Mouse (Mus musculus) 3134 (cell line): Measurements from ENCODE around the gene Nhp2.
"Not testable (repeated sequence)": the region's sequence is repeated elsewhere in the genome, so short reads cannot be mapped to it uniquely, and the experiment has no call there.

Experiments
- DNase-seq: peaks from one replicate; pipeline ENCODE4 v3.0.0-alpha.2; 2011; ENCODE audit warnings: low spot score; ENCODE audit not compliant: insufficient read length; ENCODE audit errors: extremely low read depth

Gene Nhp2

DNA sequence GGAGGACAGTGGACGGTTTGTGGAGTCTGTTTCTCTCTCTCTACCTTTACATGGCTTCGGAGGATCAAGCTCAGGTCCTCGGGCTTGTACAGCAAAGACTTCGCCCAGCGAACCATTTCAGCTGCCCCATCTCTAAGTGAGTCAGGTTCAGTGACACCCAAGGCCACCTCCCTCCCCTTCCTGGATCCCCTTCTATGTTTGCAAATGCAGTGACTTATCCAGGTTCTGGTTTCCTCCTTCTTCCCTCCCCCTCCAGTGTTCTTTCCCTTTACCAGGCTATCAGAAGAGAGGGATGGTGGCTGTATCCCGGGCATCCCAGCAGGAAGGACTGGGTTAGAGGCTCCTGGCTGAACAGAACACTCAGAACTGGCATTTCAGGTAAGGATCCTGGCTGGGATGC is 34.2 kb downstream of the Nhp2 start:
- no peak for DNase-seq

DNA sequence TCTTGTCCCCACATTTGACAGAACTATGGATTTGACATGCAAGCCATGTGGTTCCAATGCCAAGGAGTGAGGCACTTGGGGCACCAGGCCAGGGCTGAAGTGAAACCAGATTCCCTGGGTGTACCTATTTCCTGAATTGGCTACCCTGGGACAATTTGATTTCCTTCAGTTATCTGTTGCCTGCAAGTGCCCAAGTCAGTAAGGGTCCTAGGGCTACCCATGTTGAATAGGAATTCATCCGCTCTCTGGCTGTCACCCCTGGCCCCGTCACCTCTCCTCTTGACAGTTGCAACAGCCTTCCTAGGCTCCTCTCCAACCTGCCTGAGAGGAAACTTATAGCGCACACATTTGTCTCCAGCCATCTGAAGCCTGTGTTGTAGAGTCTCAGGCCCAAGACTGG is 35.4 kb downstream of the Nhp2 start:
- no peak for DNase-seq

DNA sequence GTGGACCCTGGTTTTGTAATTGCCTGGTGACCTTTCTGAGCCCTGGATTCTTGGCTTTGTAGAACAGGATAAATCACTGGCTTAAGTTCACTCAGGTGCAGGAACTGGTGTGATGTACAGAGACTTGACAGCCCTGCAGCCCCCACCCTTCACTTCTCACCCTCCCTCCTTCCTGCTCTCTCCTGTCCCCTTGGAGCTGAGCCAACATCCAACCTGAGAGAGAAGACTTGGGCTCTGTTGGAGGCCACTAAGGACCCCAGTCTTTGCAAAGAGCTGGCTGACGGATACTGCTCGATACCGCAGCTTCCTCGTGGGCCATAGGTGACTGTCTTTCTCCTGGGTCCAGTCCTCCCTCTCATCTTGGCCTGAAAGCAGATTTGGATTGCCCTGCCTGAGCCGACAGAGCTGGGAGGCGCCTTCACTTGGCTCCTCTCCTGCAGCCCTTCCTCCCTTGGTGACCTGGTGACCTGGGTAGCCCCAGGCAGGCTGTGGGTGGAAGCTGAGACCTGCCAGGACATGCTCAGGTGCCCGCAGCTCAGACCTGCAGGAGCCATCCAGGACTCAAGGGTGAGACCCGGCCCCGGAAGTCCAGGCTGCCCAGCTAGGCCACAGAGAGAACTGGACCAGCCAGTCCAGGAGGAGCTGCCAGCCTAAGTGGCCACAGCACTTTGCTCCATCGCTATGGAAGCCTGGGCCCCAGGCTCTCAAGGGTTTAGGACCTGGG is 37.4 kb downstream of the Nhp2 start:
- no peak for DNase-seq

DNA sequence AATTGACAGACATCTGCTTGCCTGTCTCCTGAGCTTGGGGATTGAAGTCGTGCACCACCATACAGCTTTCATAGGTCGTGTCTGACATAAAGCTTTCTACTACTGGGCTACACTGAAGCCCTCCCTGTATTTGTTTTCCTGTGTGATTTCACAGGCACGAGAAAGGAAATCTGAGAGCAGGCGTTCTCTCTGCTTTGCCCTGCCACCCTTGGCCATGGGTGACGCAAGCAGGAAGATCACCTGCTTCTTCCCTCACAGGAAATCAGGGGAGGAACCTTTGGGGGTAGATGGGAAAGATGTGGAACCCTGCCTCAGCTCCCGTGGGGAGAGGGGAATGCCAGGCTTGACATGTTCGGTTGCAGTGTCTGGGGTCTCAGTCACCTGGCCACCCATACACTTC is 38.8 kb downstream of the Nhp2 start:
- DNase-seq, result no peak

DNA sequence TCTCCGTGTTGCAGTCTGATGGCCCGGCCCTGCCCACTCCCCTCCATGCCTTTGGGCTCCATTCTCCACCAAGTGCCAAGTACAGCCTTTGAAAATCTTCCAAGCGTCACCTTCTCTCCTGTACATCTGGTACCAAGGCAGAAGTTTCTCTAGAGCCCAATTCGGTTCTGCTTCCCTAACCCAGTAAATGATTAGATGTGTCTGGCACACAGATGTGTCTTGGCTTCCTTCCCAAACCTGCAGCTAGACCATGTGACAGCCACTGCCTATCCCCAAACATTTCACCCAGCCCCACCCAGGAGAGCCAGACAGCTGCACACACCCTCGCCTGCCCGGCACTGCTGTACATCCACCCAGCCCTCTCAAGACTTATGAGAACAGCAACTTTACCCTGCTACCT is 39.2 kb downstream of the Nhp2 start:
- no peak for DNase-seq

DNA sequence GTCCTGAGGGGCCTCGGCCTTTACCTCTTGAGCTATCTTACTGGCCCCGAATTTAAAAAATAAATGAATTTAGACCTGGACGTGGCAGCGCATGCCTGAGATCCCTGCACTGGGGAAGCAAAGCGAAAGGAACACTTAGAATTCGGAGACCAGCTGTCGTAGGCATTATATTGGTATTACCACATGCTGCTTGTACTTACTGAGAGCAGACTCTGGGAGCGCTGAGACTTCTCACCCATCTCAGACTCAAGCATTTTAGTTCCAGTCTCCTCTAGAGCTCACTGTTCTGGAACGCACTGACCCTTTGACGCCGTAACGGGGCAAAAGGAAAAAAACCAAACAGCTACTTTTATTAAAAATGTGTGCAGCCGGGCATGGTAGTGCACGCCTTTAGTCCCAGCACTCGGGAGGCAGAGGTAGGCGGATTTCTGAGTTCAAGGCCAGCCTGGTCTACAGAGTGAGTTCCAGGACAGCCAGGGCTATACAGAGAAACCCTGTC is 42.4 kb downstream of the Nhp2 start:
- no peak for DNase-seq

DNA sequence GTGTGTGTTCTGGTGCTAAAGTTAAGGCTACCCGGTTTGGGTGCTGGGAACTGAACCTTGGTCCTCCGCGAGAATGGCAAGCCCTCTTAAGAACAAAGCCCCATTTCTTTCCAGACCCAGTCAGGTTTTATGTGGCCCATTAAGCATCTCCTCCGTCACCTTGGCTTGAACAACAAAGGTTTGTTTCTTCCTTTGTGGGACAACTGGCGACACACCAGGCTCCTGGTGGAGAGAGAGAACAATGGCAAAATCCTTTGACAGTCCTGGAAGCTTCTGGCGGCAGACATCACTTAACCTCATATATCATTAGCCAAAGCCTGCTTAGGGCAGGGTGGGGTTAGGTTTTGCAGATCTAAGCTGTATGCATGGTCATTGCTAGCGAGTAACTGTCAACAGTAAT is 43.1 kb downstream of the Nhp2 start:
- no peak for DNase-seq

DNA sequence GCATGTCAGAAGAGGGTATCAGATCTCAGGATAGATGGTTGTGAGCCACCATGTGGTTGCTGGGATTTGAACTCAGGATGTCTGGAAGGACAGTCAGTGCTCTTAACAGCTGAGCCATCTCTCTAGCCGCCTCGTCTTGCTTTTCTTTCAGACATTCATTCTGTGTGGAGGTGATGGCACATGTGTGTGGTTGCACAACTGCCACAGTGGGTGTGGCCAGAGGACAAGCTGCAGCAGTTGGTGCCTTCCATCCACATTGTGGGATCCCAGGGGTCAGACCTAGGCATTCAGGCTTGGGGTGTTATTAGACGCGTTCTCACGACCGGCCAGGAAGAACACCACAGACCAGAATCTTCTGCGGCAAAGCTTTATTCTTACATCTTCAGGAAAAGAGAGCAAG is 45.2 kb downstream of the Nhp2 start:
- not testable (repeated sequence) for DNase-seq

DNA sequence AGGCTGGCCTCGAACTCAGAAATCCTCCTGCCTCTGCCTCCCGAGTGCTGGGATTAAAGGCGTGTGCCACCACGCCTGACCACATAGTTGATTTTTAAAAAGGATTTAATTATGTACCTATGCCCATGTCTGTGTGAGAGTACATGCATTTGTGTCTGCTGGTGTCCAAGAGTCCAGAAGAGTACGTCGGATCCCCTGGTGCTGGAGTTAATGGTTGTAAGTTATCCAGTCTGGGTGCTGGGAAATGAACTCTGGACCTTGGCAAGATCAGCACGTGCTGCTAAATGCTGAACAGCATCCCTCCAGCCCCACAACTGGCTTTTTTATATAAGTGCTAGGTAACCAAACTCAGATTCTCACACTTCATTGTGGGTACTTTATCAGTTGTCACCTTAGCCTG is 51.3 kb downstream of the Nhp2 start:
- no peak for DNase-seq

DNA sequence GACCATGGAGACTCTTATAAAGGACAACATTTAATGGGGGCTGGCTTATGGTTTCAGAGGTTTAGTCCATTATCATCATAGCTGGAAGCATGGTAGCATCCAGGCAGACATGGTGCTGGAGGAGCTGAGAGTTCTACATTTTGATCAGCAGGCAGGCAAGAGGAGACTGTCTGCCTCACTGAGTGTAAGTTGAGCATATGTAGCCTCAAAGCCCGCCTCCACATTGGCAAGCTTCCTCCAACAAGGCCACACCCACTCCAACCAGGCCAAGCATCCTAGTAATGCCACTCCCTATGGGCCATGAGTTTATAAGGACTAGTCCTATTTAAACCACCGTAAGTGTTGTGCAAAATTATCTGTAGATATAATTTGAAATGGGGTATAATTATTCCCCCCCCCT is 51.8 kb downstream of the Nhp2 start:
- peak; percentile 59 for DNase-seq

DNA sequence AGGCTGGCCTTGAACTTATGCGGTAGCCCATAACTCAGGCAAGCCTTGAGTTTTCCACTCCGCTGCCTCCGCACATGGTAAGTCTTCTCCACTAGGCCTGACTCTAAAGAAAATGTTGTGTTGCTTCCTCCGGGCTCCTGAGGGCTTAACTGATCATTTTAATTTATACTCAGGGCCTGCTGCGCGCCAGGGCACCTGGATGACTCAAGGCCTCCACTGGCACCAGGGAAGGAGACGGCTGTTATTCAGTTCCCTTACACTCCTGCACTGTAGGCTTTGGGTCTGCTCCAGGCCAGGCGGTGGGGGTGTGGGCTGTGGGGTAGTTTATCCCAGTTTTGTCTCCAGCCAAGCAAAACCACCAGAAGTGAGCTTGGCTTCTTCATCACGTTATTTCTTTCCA is 53.8 kb downstream of the Nhp2 start:
- DNase-seq, result peak; percentile 39
